Mouse (Mus musculus) intestine, embryonic 15.5 days (tissue): Measurements from ENCODE around the gene C9. TPM values are rescaled to one million over a fixed set of nuclear protein-coding genes. Genes with fewer than 3 reads are reported as not detected.

Experiments
- ATAC-seq: fragments of 200-750 bp; cut with Nextera tagmentation; 2 replicates; pipeline ENCODE4 v1.8.0; 2017; ENCODE audit warnings: moderate TSS enrichment, moderate library complexity
- H3K27ac ChIP-seq: fragments of 300-500 bp; sonication (generic); 2 replicates; pipeline ENCODE4 v1.5.1; 2015; ENCODE audit warnings: mild to moderate bottlenecking, inconsistent platforms
- H3K27me3 ChIP-seq: fragments of 300-500 bp; sonication (generic); replicated peaks from 2 replicates; pipeline ENCODE4 v1.6.1; 2015; ENCODE audit warnings: inconsistent platforms
- H3K36me3 ChIP-seq: fragments of 300-500 bp; sonication (generic); 2 replicates; pipeline ENCODE4 v1.6.1; 2015; ENCODE audit warnings: inconsistent platforms
- H3K4me1 ChIP-seq: fragments of 300-500 bp; sonication (generic); replicated peaks from 2 replicates; pipeline ENCODE4 v1.6.1; 2015; ENCODE audit warnings: inconsistent platforms
- H3K4me2 ChIP-seq: fragments of 300-500 bp; sonication (generic); replicated peaks from 2 replicates; pipeline ENCODE4 v1.6.1; 2015; ENCODE audit warnings: mild to moderate bottlenecking, inconsistent platforms
- H3K4me3 ChIP-seq: fragments of 300-500 bp; sonication (generic); replicated peaks from 2 replicates; pipeline ENCODE4 v1.5.1; 2015; ENCODE audit warnings: inconsistent platforms
- H3K9ac ChIP-seq: fragments of 300-500 bp; sonication (generic); 2 replicates; pipeline ENCODE4 v1.6.1; 2015; ENCODE audit warnings: inconsistent platforms
- H3K9me3 ChIP-seq: fragments of 300-500 bp; sonication (generic); 2 replicates; pipeline ENCODE4 v1.6.1; 2016; ENCODE audit warnings: inconsistent platforms
- WGBS: fragments of 180-500 bp; shearing (Covaris S2); methylation state at CpG from one replicate; pipeline ENCODE4 v1.1.7; 2015; 5-methylcytosine and 5-hydroxymethylcytosine counted together
- polyA plus RNA-seq: library from polyadenylated mRNA; unstranded; fragments of >200 nt; fragmentation: Nextera tagmentation; extraction: Ambion mirVana; gene quantifications from 2 replicates; pipeline ENCODE4 v1.2.1, GENCODE M21; 2015

The C9 gene
- polyA plus RNA-seq, 1 experiment from 2014 or later = 4.2 TPM

GRCm38 (mm10) chr15:6435281-6435680 is 9.8 kb upstream of the C9 start:
- H3K4me3 ChIP-seq = no peak overlapping the region
- H3K9me3 ChIP-seq = no peaks in the 10 kb centered on the region
- no peak for ATAC-seq
- no peak overlapping the region for H3K9ac ChIP-seq
- H3K27ac ChIP-seq = no peak overlapping the region
- H3K4me2 ChIP-seq = no peak overlapping the region
- 0 out of 2 replicates have a peak, but pooled peaks cover 3% of the 10 kb centered on the region for H3K4me1 ChIP-seq
- WGBS = 91% methylated on average over 7 of the region's 7 CpGs
- no peaks in the 10 kb centered on the region for H3K27me3 ChIP-seq
- H3K36me3 ChIP-seq = peaks cover 7% of the 10 kb centered on the region

- H3K9me3 ChIP-seq = no peaks in the 10 kb centered on the region
- no peak overlapping the region for H3K9ac ChIP-seq
- 71% methylated on average over 2 of the region's 2 CpGs for WGBS
- H3K27ac ChIP-seq = no peak overlapping the region
- no peak overlapping the region for H3K4me2 ChIP-seq
- H3K4me1 ChIP-seq = 0 out of 2 replicates have a peak, but pooled peaks cover 3% of the 10 kb centered on the region
- H3K27me3 ChIP-seq = no peaks in the 10 kb centered on the region
- ATAC-seq = 0 out of 2 replicates have a peak, but pooled peaks have one; percentile 32
- no peak overlapping the region for H3K4me3 ChIP-seq
- H3K36me3 ChIP-seq = peaks cover 7% of the 10 kb centered on the region
These were observed 9.4 kb upstream of the C9 start for GRCm38 (mm10) chr15:6435773-6436172.

- Histone ChIP-seq H3K4me2 (no peak overlapping the region), H3K9me3 (no peaks in the 10 kb centered on the region), H3K9ac (no peak overlapping the region), H3K4me1 (no peaks in the 10 kb centered on the region), H3K4me3 (no peak overlapping the region), H3K27me3 (no peaks in the 10 kb centered on the region), H3K36me3 (peaks cover 7% of the 10 kb centered on the region), H3K27ac (no peak overlapping the region)
- no peak for ATAC-seq
- WGBS = 65% methylated on average over 3 of the region's 3 CpGs
These were observed 6.4 kb upstream of the C9 start for GRCm38 (mm10) chr15:6438685-6439084.

GRCm38 (mm10) chr15:6444452-6444851 is 675 bp upstream of the C9 start:
- H3K27me3 ChIP-seq = no peaks in the 10 kb centered on the region
- 62% methylated on average over 2 of the region's 2 CpGs for WGBS
- H3K9ac ChIP-seq = no peak overlapping the region
- 0 out of 2 replicates have a peak, but pooled peaks cover 7% of the 10 kb centered on the region for H3K4me1 ChIP-seq
- no peaks in the 10 kb centered on the region for H3K9me3 ChIP-seq
- no peaks in the 10 kb centered on the region for H3K36me3 ChIP-seq
- peak; percentile 53 for ATAC-seq
- no peak overlapping the region for H3K4me2 ChIP-seq
- H3K4me3 ChIP-seq = no peak overlapping the region
- H3K27ac ChIP-seq = no peak overlapping the region

- H3K4me2 ChIP-seq = no peak overlapping the region
- 0 out of 2 replicates have a peak, but pooled peaks cover 7% of the 10 kb centered on the region for H3K4me1 ChIP-seq
- H3K9ac ChIP-seq = no peak overlapping the region
- no peaks in the 10 kb centered on the region for H3K36me3 ChIP-seq
- H3K9me3 ChIP-seq = no peaks in the 10 kb centered on the region
- no peak for ATAC-seq
- WGBS = 58% methylated on average over 1 of the region's 1 CpGs
- H3K4me3 ChIP-seq = no peak overlapping the region
- H3K27ac ChIP-seq = no peak overlapping the region
- H3K27me3 ChIP-seq = no peaks in the 10 kb centered on the region
These were observed 1.1 kb downstream of the C9 start for GRCm38 (mm10) chr15:6446181-6446580.

- Histone ChIP-seq H3K9me3 (no peaks in the 10 kb centered on the region), H3K4me1 (0 out of 2 replicates have a peak, but pooled peaks cover 7% of the 10 kb centered on the region), H3K27me3 (no peaks in the 10 kb centered on the region), H3K4me3 (no peak overlapping the region), H3K4me2 (no peak overlapping the region; the same call in 1 of the 2 replicates), H3K36me3 (no peaks in the 10 kb centered on the region), H3K27ac (no peak overlapping the region), H3K9ac (no peak overlapping the region)
- 20% methylated on average over 9 of the region's 9 CpGs for WGBS
- peak; percentile 30; the same call in 1 of the 2 replicates for ATAC-seq
These were observed 3.8 kb downstream of the C9 start for GRCm38 (mm10) chr15:6448892-6449291.

GRCm38 (mm10) chr15:6454461-6454860 is 9.3 kb downstream of the C9 start:
- H3K27me3 ChIP-seq = no peaks in the 10 kb centered on the region
- H3K9me3 ChIP-seq = no peaks in the 10 kb centered on the region
- H3K4me3 ChIP-seq = no peak overlapping the region
- no peak overlapping the region for H3K9ac ChIP-seq
- no peaks in the 10 kb centered on the region for H3K36me3 ChIP-seq
- 75% methylated on average over 2 of the region's 2 CpGs for WGBS
- no peak for ATAC-seq
- H3K4me1 ChIP-seq = no peaks in the 10 kb centered on the region
- H3K4me2 ChIP-seq = no peak overlapping the region
- no peak overlapping the region for H3K27ac ChIP-seq

GRCm38 (mm10) chr15:6461381-6461780 is 16.3 kb downstream of the C9 start:
- Histone ChIP-seq H3K36me3 (no peaks in the 10 kb centered on the region), H3K4me2 (no peak overlapping the region), H3K9me3 (no peaks in the 10 kb centered on the region), H3K9ac (no peak overlapping the region), H3K27ac (no peak overlapping the region), H3K4me1 (no peaks in the 10 kb centered on the region), H3K27me3 (no peaks in the 10 kb centered on the region), H3K4me3 (no peak overlapping the region)
- no peak for ATAC-seq
- WGBS = 70% methylated on average over 8 of the region's 8 CpGs

GRCm38 (mm10) chr15:6463361-6463923 is 18.3 kb downstream of the C9 start:
- H3K4me1 ChIP-seq = no peaks in the 10 kb centered on the region
- no peak overlapping the region for H3K4me2 ChIP-seq
- no peak overlapping the region for H3K27ac ChIP-seq
- ATAC-seq = no peak
- H3K9me3 ChIP-seq = no peaks in the 10 kb centered on the region
- no peaks in the 10 kb centered on the region for H3K36me3 ChIP-seq
- 80% methylated on average over 3 of the region's 3 CpGs for WGBS
- no peaks in the 10 kb centered on the region for H3K27me3 ChIP-seq
- no peak overlapping the region for H3K4me3 ChIP-seq
- H3K9ac ChIP-seq = no peak overlapping the region

GRCm38 (mm10) chr15:6466995-6467394 is 21.9 kb downstream of the C9 start:
- 80% methylated on average over 10 of the region's 10 CpGs for WGBS
- no peak overlapping the region for H3K27ac ChIP-seq
- no peak for ATAC-seq

GRCm38 (mm10) chr15:6468845-6469244 is 23.7 kb downstream of the C9 start:
- Histone ChIP-seq H3K4me3 (no peak overlapping the region), H3K9me3 (no peaks in the 10 kb centered on the region), H3K9ac (no peak overlapping the region), H3K27ac (no peak overlapping the region), H3K4me1 (no peaks in the 10 kb centered on the region), H3K27me3 (no peaks in the 10 kb centered on the region), H3K4me2 (no peak overlapping the region), H3K36me3 (no peaks in the 10 kb centered on the region)
- 86% methylated on average over 1 of the region's 1 CpGs for WGBS
- ATAC-seq = no peak

More at GRCm38 (mm10) chr15:6466995-6467394, 21.9 kb downstream of the C9 start:
- no peak overlapping the region for H3K9ac ChIP-seq
- no peaks in the 10 kb centered on the region for H3K27me3 ChIP-seq
- no peaks in the 10 kb centered on the region for H3K9me3 ChIP-seq
- no peak overlapping the region for H3K4me3 ChIP-seq
- no peaks in the 10 kb centered on the region for H3K4me1 ChIP-seq
- no peak overlapping the region for H3K4me2 ChIP-seq
- H3K36me3 ChIP-seq = no peaks in the 10 kb centered on the region

- Histone ChIP-seq H3K4me2 (no peak overlapping the region), H3K4me3 (no peak overlapping the region), H3K27ac (no peak overlapping the region), H3K4me1 (no peaks in the 10 kb centered on the region), H3K9me3 (no peaks in the 10 kb centered on the region), H3K9ac (no peak overlapping the region), H3K27me3 (no peaks in the 10 kb centered on the region), H3K36me3 (no peaks in the 10 kb centered on the region)
- 87% methylated on average over 3 of the region's 3 CpGs for WGBS
- no peak for ATAC-seq
These were observed 24.3 kb downstream of the C9 start for GRCm38 (mm10) chr15:6469384-6469783.

GRCm38 (mm10) chr15:6483561-6483960 is 38.4 kb downstream of the C9 start:
- 64% methylated on average over 3 of the region's 3 CpGs for WGBS
- H3K27ac ChIP-seq = no peak overlapping the region
- no peak overlapping the region for H3K4me2 ChIP-seq
- H3K27me3 ChIP-seq = no peaks in the 10 kb centered on the region
- no peaks in the 10 kb centered on the region for H3K9me3 ChIP-seq
- no peaks in the 10 kb centered on the region for H3K36me3 ChIP-seq
- H3K4me3 ChIP-seq = no peak overlapping the region
- H3K4me1 ChIP-seq = no peaks in the 10 kb centered on the region
- H3K9ac ChIP-seq = no peak overlapping the region
- no peak for ATAC-seq
